Mouse (Mus musculus): ENCODE measurements around the gene Cacna2d4.

Cacna2d4 gene

GRCm38 (mm10) chr6:119386821-119387220 lies 150.5 kb downstream of the Cacna2d4 start:
- no peak for DNase-seq (ENCODE audit: low read depth, low spot score)

- no peak for DNase-seq (ENCODE audit: low read depth, low spot score)
Measured at GRCm38 (mm10) chr6:119387801-119388649, 151.7 kb downstream of the Cacna2d4 start.

GRCm38 (mm10) chr6:119388650-119389012 lies 152.3 kb downstream of the Cacna2d4 start:
- DNase-seq (ENCODE audit: low read depth, low spot score): peak; percentile 95

- DNase-seq (ENCODE audit: low read depth, low spot score): no peak
Measured at GRCm38 (mm10) chr6:119389089-119389488, 152.8 kb downstream of the Cacna2d4 start.

GRCm38 (mm10) chr6:119390728-119391127 lies 154.4 kb downstream of the Cacna2d4 start:
- DNase-seq (ENCODE audit: low read depth, low spot score): no peak

GRCm38 (mm10) chr6:119392836-119393235 lies 156.5 kb downstream of the Cacna2d4 start:
- no peak for DNase-seq (ENCODE audit: low read depth, low spot score)

- no peak for DNase-seq (ENCODE audit: low read depth, low spot score)
Measured at GRCm38 (mm10) chr6:119395421-119396308, 159.3 kb downstream of the Cacna2d4 start.

- DNase-seq (ENCODE audit: low read depth, low spot score): no peak
Measured at GRCm38 (mm10) chr6:119396309-119396634, 159.9 kb downstream of the Cacna2d4 start.

- no peak for DNase-seq (ENCODE audit: low read depth, low spot score)
Measured at GRCm38 (mm10) chr6:119399371-119399770, 163.0 kb downstream of the Cacna2d4 start.

- no peak for DNase-seq (ENCODE audit: low read depth, low spot score)
Measured at GRCm38 (mm10) chr6:119400649-119401048, 164.3 kb downstream of the Cacna2d4 start.

GRCm38 (mm10) chr6:119401545-119402304 lies 165.4 kb downstream of the Cacna2d4 start:
- DNase-seq (ENCODE audit: low read depth, low spot score): no peak

Measured in WW6 (cell line).